Mouse (Mus musculus): ENCODE measurements around the gene Ptpn3. TPM values are rescaled to one million over a fixed set of nuclear protein-coding genes. Genes with fewer than 3 reads are reported as not detected.

Ptpn3 gene
- total and polyA plus RNA-seq, 3 experiments: 4.7 to 8.4 TPM; not detected in 1

DNA sequence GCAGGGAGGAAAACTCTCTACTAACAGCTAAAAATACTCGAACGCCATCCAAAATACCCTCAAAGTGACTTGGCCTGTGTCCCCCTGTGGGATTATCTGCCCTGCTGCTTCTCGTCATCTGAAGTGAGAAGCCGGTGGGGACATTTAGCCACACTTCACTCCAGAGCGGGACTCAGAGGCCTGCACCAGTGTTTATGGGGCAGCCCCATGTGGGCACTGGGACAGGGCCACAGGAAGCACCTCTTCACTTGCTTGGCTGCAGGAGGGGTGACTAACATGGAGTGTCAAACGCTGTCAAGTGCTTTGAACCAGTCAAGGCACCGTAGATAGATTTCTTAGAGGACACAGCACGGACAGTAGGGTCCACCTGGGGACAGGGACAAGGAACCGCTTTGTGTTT is 35.2 kb downstream of the Ptpn3 start:
- no peaks in the 10 kb centered on the region for H3K9me3 ChIP-seq (replicated peaks; ENCODE audit: insufficient read depth, low read length)
- H3K4me1 ChIP-seq (ENCODE audit: control insufficient read depth in 1 of 2, insufficient read depth in 2 of 2, low read length in 2 of 2): no peaks in the 10 kb centered on the region
- TF ChIP-seq MAZ (IDR thresholded peaks at IDR 0.05; ENCODE audit: low read depth, low read length): no peak
- no peak for TF ChIP-seq MYC (IDR thresholded peaks at IDR 0.05; ENCODE audit: low read depth, low read length)
- TF ChIP-seq MEF2A (IDR thresholded peaks at IDR 0.05; ENCODE audit: extremely low read depth, insufficient replicate concordance, low read depth, low read length, poor library complexity, severe bottlenecking): no peak
- TF ChIP-seq SIN3A (IDR thresholded peaks at IDR 0.05; ENCODE audit: low read length): no peak
- H3K27ac ChIP-seq (ENCODE audit: control insufficient read depth, low read depth, low read length): no peak overlapping the region
- no peak overlapping the region for H3K9ac ChIP-seq (ENCODE audit: control insufficient read depth, low read depth, low read length, poor library complexity, severe bottlenecking)
- no peaks in the 10 kb centered on the region for H3K27me3 ChIP-seq (ENCODE audit: control insufficient read depth in 1 of 2, insufficient read depth in 2 of 2, low read length in 2 of 2)
- H3K79me2 ChIP-seq (ENCODE audit: control insufficient read depth, insufficient read depth, low read length, poor library complexity): no peaks in the 10 kb centered on the region
- no peak for DNase-seq (ENCODE audit: low read depth, low spot score)
- H3K4me3 ChIP-seq (ENCODE audit: control insufficient read depth in 1 of 2, insufficient read depth in 1 of 2, low read depth in 2 of 2, low read length in 2 of 2): no peak overlapping the region
- H3K36me3 ChIP-seq (ENCODE audit: control insufficient read depth in 1 of 2, insufficient read depth in 2 of 2, low read length in 2 of 2): no peaks in the 10 kb centered on the region

DNA sequence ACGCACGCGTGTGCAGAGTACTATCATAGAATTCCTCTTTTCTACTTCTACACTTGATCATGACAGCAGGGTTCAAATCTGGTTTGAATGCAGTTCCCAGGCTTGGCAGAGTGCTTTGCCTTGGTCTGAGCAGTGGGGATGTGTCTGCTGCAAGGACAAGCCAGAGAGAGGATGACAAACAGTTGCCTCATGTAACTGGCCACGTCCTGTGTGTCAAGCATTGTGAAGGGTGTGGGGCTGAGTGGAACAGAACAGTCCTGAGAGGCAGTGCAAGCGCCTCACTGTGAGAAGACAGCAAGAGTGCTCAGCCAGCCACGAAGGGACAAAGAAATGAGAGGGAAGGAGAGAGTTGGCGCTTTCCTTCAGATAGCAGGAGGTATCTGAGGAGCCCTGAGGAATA is 37.9 kb downstream of the Ptpn3 start:
- Histone ChIP-seq H3K36me3 (ENCODE audit: control insufficient read depth in 1 of 2, insufficient read depth in 2 of 2, low read length in 2 of 2) (no peaks in the 10 kb centered on the region), H3K9ac (ENCODE audit: control insufficient read depth, low read depth, low read length, poor library complexity, severe bottlenecking) (no peak overlapping the region), H3K27me3 (ENCODE audit: control insufficient read depth in 1 of 2, insufficient read depth in 2 of 2, low read length in 2 of 2) (no peaks in the 10 kb centered on the region), H3K4me3 (ENCODE audit: control insufficient read depth in 1 of 2, insufficient read depth in 1 of 2, low read depth in 2 of 2, low read length in 2 of 2) (no peak overlapping the region), H3K9me3 (replicated peaks; ENCODE audit: insufficient read depth, low read length) (no peaks in the 10 kb centered on the region), H3K27ac (ENCODE audit: control insufficient read depth, low read depth, low read length) (no peak overlapping the region), H3K4me1 (ENCODE audit: control insufficient read depth in 1 of 2, insufficient read depth in 2 of 2, low read length in 2 of 2) (no peaks in the 10 kb centered on the region), H3K79me2 (ENCODE audit: control insufficient read depth, insufficient read depth, low read length, poor library complexity) (no peaks in the 10 kb centered on the region)
- TF ChIP-seq MYC (IDR thresholded peaks at IDR 0.05; ENCODE audit: low read depth, low read length) (no peak), SIN3A (IDR thresholded peaks at IDR 0.05; ENCODE audit: low read length) (no peak), CHD1 (IDR thresholded peaks at IDR 0.05; ENCODE audit: low read depth, low read length) (no peak), ZKSCAN1 (IDR thresholded peaks at IDR 0.05; ENCODE audit: low read depth, low read length) (no peak), HCFC1 (IDR thresholded peaks at IDR 0.05; ENCODE audit: low read depth, low read length) (no peak), ZC3H11A (IDR thresholded peaks at IDR 0.05; ENCODE audit: low read depth, low read length) (no peak), MAFK (IDR thresholded peaks at IDR 0.05; ENCODE audit: borderline replicate concordance, low read depth, low read length) (no peak)
- DNase-seq (ENCODE audit: low read depth, low spot score): no peak

DNA sequence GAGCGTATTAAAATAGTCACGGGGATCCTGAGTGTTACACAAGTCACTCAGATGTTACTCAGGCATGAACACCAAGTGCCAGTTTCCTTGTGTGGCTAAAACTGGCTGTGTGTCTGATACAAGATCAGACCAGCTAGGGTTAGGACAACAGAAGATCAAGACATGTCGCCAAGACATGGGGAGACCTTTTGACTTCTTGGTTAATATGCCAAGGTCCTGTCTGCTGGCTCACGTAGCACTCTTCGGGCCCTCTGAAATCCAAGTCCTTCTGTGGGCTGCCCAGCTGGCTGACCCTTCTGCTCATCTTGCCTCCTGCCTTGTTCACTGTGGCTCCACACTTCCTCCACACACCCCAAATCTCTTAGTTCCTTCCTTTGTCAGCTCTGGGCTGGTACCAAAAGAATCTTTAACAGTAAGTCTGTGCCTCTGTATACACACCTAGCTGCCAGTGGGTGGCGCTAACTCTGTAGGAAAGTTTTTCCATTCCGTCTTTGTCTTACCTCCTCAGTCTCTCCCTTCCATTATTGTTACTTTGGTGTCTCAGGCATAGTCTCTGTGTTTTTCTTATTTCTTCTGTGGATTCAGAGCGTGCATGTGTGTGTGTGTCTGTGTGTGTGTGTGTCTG is 38.5 kb downstream of the Ptpn3 start:
- peak; percentile 45 for DNase-seq (ENCODE audit: low read depth, low spot score)
- Histone ChIP-seq H3K4me3 (ENCODE audit: control insufficient read depth in 1 of 2, insufficient read depth in 1 of 2, low read depth in 2 of 2, low read length in 2 of 2) (no peak overlapping the region), H3K27ac (ENCODE audit: control insufficient read depth, low read depth, low read length) (no peak overlapping the region), H3K36me3 (ENCODE audit: control insufficient read depth in 1 of 2, insufficient read depth in 2 of 2, low read length in 2 of 2) (no peaks in the 10 kb centered on the region), H3K79me2 (ENCODE audit: control insufficient read depth, insufficient read depth, low read length, poor library complexity) (no peaks in the 10 kb centered on the region), H3K9ac (ENCODE audit: control insufficient read depth, low read depth, low read length, poor library complexity, severe bottlenecking) (no peak overlapping the region), H3K27me3 (ENCODE audit: control insufficient read depth in 1 of 2, insufficient read depth in 2 of 2, low read length in 2 of 2) (no peaks in the 10 kb centered on the region), H3K4me1 (ENCODE audit: control insufficient read depth in 1 of 2, insufficient read depth in 2 of 2, low read length in 2 of 2) (no peaks in the 10 kb centered on the region), H3K9me3 (replicated peaks; ENCODE audit: insufficient read depth, low read length) (no peaks in the 10 kb centered on the region)
- no peak for TF ChIP-seq NRF1 (IDR thresholded peaks at IDR 0.05; ENCODE audit: insufficient read depth, low read depth, low read length, poor library complexity, severe bottlenecking)
- no peak for TF ChIP-seq NELFE (IDR thresholded peaks at IDR 0.05; ENCODE audit: low read depth, low read length)
- TF ChIP-seq CTCF (IDR thresholded peaks at IDR 0.05 in 2 of 3, conservative IDR thresholded peaks at IDR 0.05 in 1 of 3; ENCODE audit: control insufficient read depth in 1 of 3, insufficient read depth in 1 of 3, low read depth in 2 of 3, low read length in 3 of 3, poor library complexity in 1 of 3, severe bottlenecking in 1 of 3): peak; percentile 51 to 65 (median 53)
- TF ChIP-seq SMC3 (IDR thresholded peaks at IDR 0.05; ENCODE audit: low read depth, low read length): peak; percentile 56
- TF ChIP-seq RAD21 (IDR thresholded peaks at IDR 0.05; ENCODE audit: low read depth, low read length): peak; percentile 38
